Mouse (Mus musculus) olfactory bulb, adult 2 months (tissue): Measurements from ENCODE around the gene Rpl36.

Experiments
- CTCF ChIP-seq: fragments of 200-500 bp; IDR thresholded peaks from 2 replicates; pipeline ENCODE4 v1.5.1; 2012; ENCODE audit warnings: low read depth, mild to moderate bottlenecking, low read length, moderate library complexity; ENCODE audit not compliant: insufficient read depth
- POLR2A ChIP-seq: fragments of 200-500 bp; IDR thresholded peaks from 2 replicates; pipeline ENCODE4 v1.6.1; 2012; ENCODE audit warnings: mild to moderate bottlenecking, low read depth, low read length, moderate library complexity; ENCODE audit not compliant: insufficient read depth

DNA sequence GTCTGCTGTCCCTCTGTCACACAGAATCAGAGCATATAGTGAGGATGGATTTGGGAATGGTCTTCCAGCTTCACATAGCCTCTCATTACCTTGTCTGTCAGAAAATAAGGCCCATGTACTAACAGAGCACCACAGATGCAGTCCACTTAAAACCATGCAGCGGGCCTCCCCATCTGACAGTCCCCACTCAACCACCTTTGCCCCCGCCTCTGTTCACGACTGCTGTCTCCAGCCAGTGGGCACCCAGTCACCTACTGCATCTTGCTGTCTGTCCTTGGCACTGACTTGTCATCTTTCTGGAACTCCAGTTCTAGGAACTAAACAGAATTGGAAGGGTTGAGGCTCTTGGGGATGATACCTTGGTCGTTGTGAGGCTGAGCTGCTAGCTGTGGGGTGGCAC, 24.3 kb upstream of the Rpl36 start:
- no peak for TF ChIP-seq POLR2A
- TF ChIP-seq CTCF, result no peak
